Mouse (Mus musculus) thymus, adult 2 months (tissue): ENCODE data around the gene Fam155a.

Experiments
- CTCF ChIP-seq: fragments of 200-500 bp; IDR thresholded peaks from 2 replicates; pipeline ENCODE4 v1.5.1; 2012; ENCODE audit warnings: mild to moderate bottlenecking, control low read depth, low read length, moderate library complexity, borderline replicate concordance; ENCODE audit not compliant: control insufficient read depth, poor library complexity, insufficient read depth; ENCODE audit errors: extremely low read depth
- POLR2A ChIP-seq: fragments of 200-500 bp; IDR thresholded peaks from 2 replicates; pipeline ENCODE4 v1.6.1; 2012; ENCODE audit warnings: mild to moderate bottlenecking, low read length, control low read depth, moderate library complexity; ENCODE audit not compliant: control insufficient read depth, poor library complexity, insufficient read depth; ENCODE audit errors: extremely low read depth

- TF ChIP-seq CTCF (no peak), POLR2A (no peak)
Measured at GRCm38 (mm10) chr8:9494225-9494598, 276.7 kb downstream of the Fam155a start.
